Mouse (Mus musculus): ENCODE data around the gene Phyhd1. TPM values are rescaled to one million over a fixed set of nuclear protein-coding genes. Genes with fewer than 3 reads are reported as not detected.

The Phyhd1 gene
- total and polyA plus RNA-seq, 3 experiments: 0.19 to 1.6 TPM; not detected in 1

Other genes starting within 250 kb of the Phyhd1 start
- 49.3 and 53.1 TPM in 2 replicates for gene Wdr34, start 217.3 kb upstream of the Phyhd1 start, total RNA-seq (2012; rRNA removed)
- 10 to 100 TPM in 1 of 2 experiments, not detected in 1; 78.3 TPM for gene Wdr34, start 217.3 kb upstream of the Phyhd1 start, polyA plus RNA-seq (2012; ENCODE audit: insufficient read depth in 1 of 2, insufficient read length in 2 of 2, low read depth in 1 of 2, low replicate concordance in 2 of 2, missing spikeins in 1 of 2)
- gene Set, start 208.8 kb upstream of the Phyhd1 start, total RNA-seq (2012; rRNA removed): 580 and 633 TPM in 2 replicates
- 100 to 1,000 TPM; 250 to 973 TPM for gene Set, start 208.8 kb upstream of the Phyhd1 start, polyA plus RNA-seq (2012; ENCODE audit: insufficient read depth in 1 of 2, insufficient read length in 2 of 2, low read depth in 1 of 2, low replicate concordance in 2 of 2, missing spikeins in 1 of 2)
- 2.0 and 2.9 TPM in 2 replicates for gene Pkn3, start 188.5 kb upstream of the Phyhd1 start, total RNA-seq (2012; rRNA removed)
- gene Pkn3, start 188.5 kb upstream of the Phyhd1 start, polyA plus RNA-seq (2012; ENCODE audit: insufficient read depth in 1 of 2, insufficient read length in 2 of 2, low read depth in 1 of 2, low replicate concordance in 2 of 2, missing spikeins in 1 of 2): 1 to 10 TPM in 1 of 2 experiments, not detected in 1; 5.8 TPM
- 22.6 and 25.1 TPM in 2 replicates for gene Zdhhc12, start 172.6 kb upstream of the Phyhd1 start, total RNA-seq (2012; rRNA removed)
- gene Zdhhc12, start 172.6 kb upstream of the Phyhd1 start, polyA plus RNA-seq (2012; ENCODE audit: insufficient read depth in 1 of 2, insufficient read length in 2 of 2, low read depth in 1 of 2, low replicate concordance in 2 of 2, missing spikeins in 1 of 2): 10 to 100 TPM in 1 of 2 experiments, not detected in 1; 42.1 TPM
- 3.9 and 4.3 TPM in 2 replicates for gene Zer1, start 141.6 kb upstream of the Phyhd1 start, total RNA-seq (2012; rRNA removed)
- gene Zer1, start 141.6 kb upstream of the Phyhd1 start, polyA plus RNA-seq (2012; ENCODE audit: insufficient read depth in 1 of 2, insufficient read length in 2 of 2, low read depth in 1 of 2, low replicate concordance in 2 of 2, missing spikeins in 1 of 2): 10 to 100 TPM in 1 of 2 experiments, not detected in 1; 14.0 TPM
- gene Tbc1d13, start 132.5 kb upstream of the Phyhd1 start, total RNA-seq (2012; rRNA removed): 49.1 and 62.4 TPM in 2 replicates
- 10 to 100 TPM in 1 of 2 experiments, not detected in 1; 78.5 TPM for gene Tbc1d13, start 132.5 kb upstream of the Phyhd1 start, polyA plus RNA-seq (2012; ENCODE audit: insufficient read depth in 1 of 2, insufficient read length in 2 of 2, low read depth in 1 of 2, low replicate concordance in 2 of 2, missing spikeins in 1 of 2)
- 27.2 and 27.9 TPM in 2 replicates for gene Endog, start 94.7 kb upstream of the Phyhd1 start, total RNA-seq (2012; rRNA removed)
- gene Endog, start 94.7 kb upstream of the Phyhd1 start, polyA plus RNA-seq (2012; ENCODE audit: insufficient read depth in 1 of 2, insufficient read length in 2 of 2, low read depth in 1 of 2, low replicate concordance in 2 of 2, missing spikeins in 1 of 2): 10 to 100 TPM in 1 of 2 experiments, not detected in 1; 19.4 TPM
- 68.0 and 83.6 TPM in 2 replicates for gene Spout1, start 87.7 kb upstream of the Phyhd1 start, total RNA-seq (2012; rRNA removed)
- 100 to 1,000 TPM; 103 to 220 TPM for gene Spout1, start 87.7 kb upstream of the Phyhd1 start, polyA plus RNA-seq (2012; ENCODE audit: insufficient read depth in 1 of 2, insufficient read length in 2 of 2, low read depth in 1 of 2, low replicate concordance in 2 of 2, missing spikeins in 1 of 2)
- gene Kyat1, start 60.4 kb upstream of the Phyhd1 start, total RNA-seq (2012; rRNA removed): 9.5 and 10.3 TPM in 2 replicates
- gene Kyat1, start 60.4 kb upstream of the Phyhd1 start, polyA plus RNA-seq (2012; ENCODE audit: insufficient read depth in 1 of 2, insufficient read length in 2 of 2, low read depth in 1 of 2, low replicate concordance in 2 of 2, missing spikeins in 1 of 2): 10 to 100 TPM in 1 of 2 experiments, not detected in 1; 14.9 TPM
- 7.2 and 8.3 TPM in 2 replicates for gene Lrrc8a, start 28.5 kb upstream of the Phyhd1 start, total RNA-seq (2012; rRNA removed)
- 1 to 10 TPM in 1 of 2 experiments, not detected in 1; 6.9 TPM for gene Lrrc8a, start 28.5 kb upstream of the Phyhd1 start, polyA plus RNA-seq (2012; ENCODE audit: insufficient read depth in 1 of 2, insufficient read length in 2 of 2, low read depth in 1 of 2, low replicate concordance in 2 of 2, missing spikeins in 1 of 2)
- gene Gm28035, start 25.6 kb upstream of the Phyhd1 start, total RNA-seq (2012; rRNA removed): 0.10 TPM in 1 of 2 replicates, not detected in the other
- under 1 TPM in 1 of 2 experiments, not detected in 1; 0.26 TPM for gene Gm28035, start 25.6 kb upstream of the Phyhd1 start, polyA plus RNA-seq (2012; ENCODE audit: insufficient read depth in 1 of 2, insufficient read length in 2 of 2, low read depth in 1 of 2, low replicate concordance in 2 of 2, missing spikeins in 1 of 2)
- gene Gm28038, start 14.8 kb downstream of the Phyhd1 start, total RNA-seq (2012; rRNA removed): not detected in 2 replicates
- gene Gm28038, start 14.8 kb downstream of the Phyhd1 start, polyA plus RNA-seq (2012; ENCODE audit: insufficient read depth in 1 of 2, insufficient read length in 2 of 2, low read depth in 1 of 2, low replicate concordance in 2 of 2, missing spikeins in 1 of 2): not detected
- 13.7 and 21.7 TPM in 2 replicates for gene Dolk, start 20.1 kb downstream of the Phyhd1 start, total RNA-seq (2012; rRNA removed)
- gene Dolk, start 20.1 kb downstream of the Phyhd1 start, polyA plus RNA-seq (2012; ENCODE audit: insufficient read depth in 1 of 2, insufficient read length in 2 of 2, low read depth in 1 of 2, low replicate concordance in 2 of 2, missing spikeins in 1 of 2): 10 to 100 TPM in 1 of 2 experiments, not detected in 1; 18.5 TPM
- 58.6 and 63.2 TPM in 2 replicates for gene Nup188, start 20.2 kb downstream of the Phyhd1 start, total RNA-seq (2012; rRNA removed)
- 100 to 1,000 TPM in 1 of 2 experiments, not detected in 1; 119 TPM for gene Nup188, start 20.2 kb downstream of the Phyhd1 start, polyA plus RNA-seq (2012; ENCODE audit: insufficient read depth in 1 of 2, insufficient read length in 2 of 2, low read depth in 1 of 2, low replicate concordance in 2 of 2, missing spikeins in 1 of 2)
- gene Sh3glb2, start 93.1 kb downstream of the Phyhd1 start, total RNA-seq (2012; rRNA removed): 38.5 and 48.0 TPM in 2 replicates
- gene Sh3glb2, start 93.1 kb downstream of the Phyhd1 start, polyA plus RNA-seq (2012; ENCODE audit: insufficient read depth in 1 of 2, insufficient read length in 2 of 2, low read depth in 1 of 2, low replicate concordance in 2 of 2, missing spikeins in 1 of 2): 10 to 100 TPM in 1 of 2 experiments, not detected in 1; 60.1 TPM
- gene Miga2, start 98.0 kb downstream of the Phyhd1 start, total RNA-seq (2012; rRNA removed): 15.3 and 25.8 TPM in 2 replicates
- 10 to 100 TPM in 1 of 2 experiments, not detected in 1; 20.3 TPM for gene Miga2, start 98.0 kb downstream of the Phyhd1 start, polyA plus RNA-seq (2012; ENCODE audit: insufficient read depth in 1 of 2, insufficient read length in 2 of 2, low read depth in 1 of 2, low replicate concordance in 2 of 2, missing spikeins in 1 of 2)
- 24.6 and 28.0 TPM in 2 replicates for gene Dolpp1, start 126.1 kb downstream of the Phyhd1 start, total RNA-seq (2012; rRNA removed)
- 10 to 100 TPM in 1 of 2 experiments, not detected in 1; 37.5 TPM for gene Dolpp1, start 126.1 kb downstream of the Phyhd1 start, polyA plus RNA-seq (2012; ENCODE audit: insufficient read depth in 1 of 2, insufficient read length in 2 of 2, low read depth in 1 of 2, low replicate concordance in 2 of 2, missing spikeins in 1 of 2)
- 22.0 and 23.9 TPM in 2 replicates for gene Crat, start 149.6 kb downstream of the Phyhd1 start, total RNA-seq (2012; rRNA removed)
- gene Crat, start 149.6 kb downstream of the Phyhd1 start, polyA plus RNA-seq (2012; ENCODE audit: insufficient read depth in 1 of 2, insufficient read length in 2 of 2, low read depth in 1 of 2, low replicate concordance in 2 of 2, missing spikeins in 1 of 2): 10 to 100 TPM in 1 of 2 experiments, not detected in 1; 93.9 TPM
- gene Ptpa, start 149.8 kb downstream of the Phyhd1 start, total RNA-seq (2012; rRNA removed): 139 and 159 TPM in 2 replicates
- 100 to 1,000 TPM in 1 of 2 experiments, not detected in 1; 382 TPM for gene Ptpa, start 149.8 kb downstream of the Phyhd1 start, polyA plus RNA-seq (2012; ENCODE audit: insufficient read depth in 1 of 2, insufficient read length in 2 of 2, low read depth in 1 of 2, low replicate concordance in 2 of 2, missing spikeins in 1 of 2)
- gene Ier5l, start 208.0 kb downstream of the Phyhd1 start, total RNA-seq (2012; rRNA removed): not detected in 2 replicates
- gene Ier5l, start 208.0 kb downstream of the Phyhd1 start, polyA plus RNA-seq (2012; ENCODE audit: insufficient read depth in 1 of 2, insufficient read length in 2 of 2, low read depth in 1 of 2, low replicate concordance in 2 of 2, missing spikeins in 1 of 2): under 1 TPM in 1 of 2 experiments, not detected in 1; 0.06 TPM

Measured in MEL (cell line).